Mouse (Mus musculus): ENCODE measurements around the gene Rtl6. TPM values are rescaled to one million over a fixed set of nuclear protein-coding genes. Genes with fewer than 3 reads are reported as not detected.

The Rtl6 gene
- total RNA-seq (2021): 1 to 10 TPM; 3.7 to 4.9 TPM
- long read RNA-seq, experiment 1, full-length matches to known transcripts: 9 of 9 reads
- long read RNA-seq, experiment 1, partial matches to known transcripts: 0 of 9 reads
- long read RNA-seq, experiment 1, other reads (novel, unspliced or antisense): 0 of 9 reads
- long read RNA-seq, experiment 2, full-length matches to known transcripts: 11 of 11 reads
- long read RNA-seq, experiment 2, partial matches to known transcripts: 0 of 11 reads
- long read RNA-seq, experiment 2, other reads (novel, unspliced or antisense): 0 of 11 reads

DNA sequence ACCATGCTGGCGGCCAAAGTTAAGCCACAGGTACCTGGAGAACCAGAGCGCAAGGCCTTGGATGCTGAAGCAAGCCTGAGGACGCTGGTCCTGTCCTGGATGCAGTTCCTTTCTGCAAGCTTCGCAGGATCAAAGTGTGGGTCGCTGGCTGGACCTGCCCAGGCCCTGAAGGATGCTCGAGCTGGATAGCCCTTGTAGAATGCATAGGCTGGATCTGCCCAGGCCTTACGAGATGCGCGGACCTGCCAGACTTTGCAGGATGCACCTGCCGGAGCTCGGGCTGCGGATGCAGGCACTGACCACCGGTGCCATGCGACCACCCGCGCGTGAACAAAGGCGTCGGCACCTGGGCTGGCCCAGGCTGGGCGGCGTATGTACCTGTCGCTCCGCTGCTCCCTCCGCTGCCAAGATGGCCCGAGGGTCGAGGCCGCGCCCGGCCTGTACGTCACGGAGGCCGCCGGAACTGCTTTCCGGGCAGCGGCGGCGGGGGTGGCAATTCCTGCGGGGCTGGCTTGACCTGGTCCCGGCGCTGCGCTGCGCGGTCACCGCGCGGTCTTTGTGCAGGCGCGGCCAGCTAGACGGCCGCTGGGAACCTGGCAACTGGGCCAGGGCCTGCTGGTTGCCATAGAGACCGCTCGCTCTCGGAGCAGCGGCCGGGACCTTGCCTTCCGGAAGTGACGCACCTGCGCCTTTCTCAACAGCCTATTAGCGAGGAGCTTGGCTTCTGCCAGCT is at the start of gene Rtl6:
Gene Rtl6, minus strand, starts transcription at position 635 of the 733 bp plus-strand sequence.
- DNase-seq: peak; percentile 91
- intact Hi-C loops (cut with DNase I; ENCODE audit: low total_unique reads): no loop called here

DNA sequence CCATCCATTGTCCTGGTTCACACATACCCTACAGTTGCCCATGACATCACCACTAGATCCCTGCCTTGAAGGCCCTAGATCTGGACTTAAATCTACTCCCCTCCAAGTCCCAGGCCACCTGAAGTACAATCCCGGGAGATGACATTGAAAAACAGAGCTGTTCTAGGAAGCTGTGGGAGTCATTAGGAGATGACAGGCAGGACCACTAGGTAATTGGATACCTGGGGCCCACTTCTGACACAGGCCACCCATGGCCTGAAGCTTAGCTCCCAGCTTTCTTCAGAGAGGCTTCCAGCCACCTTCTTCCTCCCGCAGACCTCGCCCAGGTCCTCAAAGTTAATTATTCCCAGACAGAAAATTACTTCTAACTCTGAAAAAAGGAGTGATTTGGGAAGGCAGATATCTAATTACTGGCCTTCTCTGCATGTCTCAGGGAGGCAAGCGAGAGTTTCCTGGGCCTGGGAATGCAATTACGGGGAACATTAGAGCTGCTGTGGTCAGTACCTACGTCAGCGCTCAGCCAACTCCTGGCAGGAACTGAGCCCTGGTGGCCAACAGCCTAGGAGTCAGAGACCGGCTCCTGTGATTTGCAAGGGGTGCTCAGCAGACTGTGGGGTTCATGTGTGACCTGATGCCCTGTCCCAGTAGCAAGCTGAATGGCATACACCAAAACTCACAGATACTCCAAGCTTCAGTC is 45.8 kb upstream of the Rtl6 start:
- intact Hi-C loops (cut with DNase I; ENCODE audit: low total_unique reads): loop anchor here (10.0 kb wide), 1 partner anchor 59 kb away; no protein-coding TSS in a partner anchor
- no peak for DNase-seq

DNA sequence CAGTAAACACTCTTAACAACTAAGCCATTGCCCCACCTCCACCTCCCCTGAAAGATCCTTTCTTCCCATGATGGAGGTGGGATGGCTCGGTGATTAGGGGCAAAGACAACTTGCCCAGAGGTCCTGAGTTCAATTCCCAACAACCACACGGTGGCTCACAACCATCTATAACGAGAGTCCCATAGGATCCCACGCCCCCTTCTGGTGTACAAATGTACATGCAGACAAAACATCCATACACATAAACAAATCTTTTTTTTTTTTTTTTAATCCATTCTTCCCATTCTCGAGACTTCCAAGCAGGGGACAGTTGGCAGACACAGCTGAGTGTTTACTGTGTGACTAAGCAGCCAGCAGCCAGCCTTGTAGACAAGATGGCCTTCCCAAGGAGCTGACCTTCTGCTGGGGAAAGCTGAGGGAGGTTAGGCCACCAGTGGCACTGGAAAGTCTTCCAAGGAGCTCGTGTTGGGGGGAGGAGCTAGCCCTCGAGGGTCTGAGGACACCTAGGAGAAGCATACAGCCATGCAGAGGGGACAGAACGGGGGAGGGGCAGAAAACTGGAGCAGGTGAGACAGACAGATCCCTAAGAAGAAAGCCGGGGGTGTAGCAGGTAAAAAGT is 43.5 kb upstream of the Rtl6 start:
- intact Hi-C loops (cut with DNase I; ENCODE audit: low total_unique reads): loop anchor here (10.0 kb wide), 1 partner anchor 56 kb away; no protein-coding TSS in a partner anchor
- DNase-seq: no peak

DNA sequence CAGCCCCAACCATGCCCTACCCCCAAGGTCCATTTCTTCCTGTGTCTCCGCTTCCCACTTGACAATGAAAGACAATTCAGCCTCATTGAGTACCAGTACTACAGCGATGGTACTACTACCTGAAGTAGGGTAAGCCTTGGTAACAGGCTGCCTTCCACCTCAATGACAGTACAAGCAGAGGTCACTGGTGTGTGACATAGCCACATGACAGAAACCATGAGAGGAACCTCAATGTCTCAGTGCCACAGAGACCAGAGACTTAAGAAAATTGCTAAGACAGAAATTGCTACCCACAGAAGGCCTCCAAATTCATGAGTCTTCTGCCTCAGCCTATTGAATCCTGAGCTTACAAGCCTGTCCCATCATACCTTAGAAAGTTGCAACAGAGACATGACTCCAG is 41.3 kb upstream of the Rtl6 start:
- DNase-seq: no peak
- intact Hi-C loops (cut with DNase I; ENCODE audit: low total_unique reads): no loop called here

DNA sequence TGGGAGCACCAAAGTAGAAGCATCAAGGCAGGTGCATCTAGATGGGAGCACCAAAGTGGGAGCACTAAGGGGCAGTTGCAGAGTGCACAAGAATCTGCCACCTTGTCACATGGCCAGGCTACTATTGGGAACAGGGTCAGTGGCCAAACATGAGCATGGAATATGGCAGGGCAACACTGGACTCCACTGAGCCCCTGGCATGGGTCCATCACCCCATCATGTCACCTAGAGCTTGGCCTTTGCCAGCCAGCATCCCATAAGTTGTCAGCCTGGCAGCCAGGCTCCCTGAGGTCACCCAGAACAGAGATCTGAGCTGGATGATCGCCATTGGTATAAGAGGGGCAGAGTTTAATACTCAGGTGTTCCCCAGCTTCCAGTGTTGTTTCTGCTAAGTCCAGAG is 40.2 kb upstream of the Rtl6 start:
- intact Hi-C loops (cut with DNase I; ENCODE audit: low total_unique reads): no loop called here
- DNase-seq: no peak

DNA sequence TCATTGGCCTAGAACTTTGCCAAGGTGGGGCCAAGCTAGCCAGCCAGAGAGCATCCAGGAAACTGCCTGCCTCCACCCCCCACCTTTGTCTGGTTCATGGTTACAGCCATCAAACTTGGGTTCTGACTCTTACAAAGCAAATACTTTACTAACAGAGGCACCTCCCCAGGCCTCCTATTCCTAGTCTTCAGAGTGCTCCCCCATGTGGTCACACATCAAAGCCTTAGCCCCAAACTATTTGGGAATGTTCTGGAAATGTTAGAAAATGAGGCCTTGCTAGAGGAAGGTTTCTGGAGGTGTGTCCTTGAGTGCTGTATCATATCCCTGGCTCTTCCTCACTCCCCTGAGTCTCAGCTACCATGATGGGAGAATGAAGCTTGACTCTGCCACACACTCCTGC is 39.4 kb upstream of the Rtl6 start:
- no peak for DNase-seq
- intact Hi-C loops (cut with DNase I; ENCODE audit: low total_unique reads): no loop called here

DNA sequence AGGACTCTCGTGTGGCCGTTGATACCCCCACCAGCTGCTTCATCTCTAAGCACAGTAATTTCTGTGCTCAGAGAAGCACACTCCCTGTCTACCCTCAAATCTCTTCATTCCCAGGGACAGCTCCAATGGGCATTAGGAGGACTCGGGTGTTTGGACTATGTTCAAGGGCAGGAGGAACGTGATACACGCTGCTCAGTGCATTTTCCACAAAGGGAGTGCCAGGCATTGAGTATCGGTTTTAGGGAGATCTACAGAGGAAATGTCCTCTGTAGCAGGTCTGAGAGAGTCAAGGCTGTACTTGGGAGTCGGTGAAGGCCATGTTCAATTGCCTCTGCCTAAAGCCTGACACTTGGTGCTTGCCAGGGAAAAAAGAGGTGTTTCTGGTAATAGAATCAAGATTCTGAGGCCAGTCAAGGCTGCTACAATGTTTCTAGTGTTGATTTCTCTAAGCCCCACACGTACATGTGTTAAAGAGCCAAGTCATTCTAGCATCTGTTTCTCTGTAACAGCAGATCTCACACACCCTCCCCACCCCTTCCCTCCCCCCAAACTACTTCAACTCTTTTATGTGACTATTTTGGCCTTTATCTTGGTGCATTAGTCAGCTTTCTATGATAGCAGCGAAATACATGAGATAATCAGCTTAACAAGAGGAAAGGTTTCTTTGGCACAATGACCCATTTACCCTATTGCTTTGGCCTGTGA is 37.8 kb upstream of the Rtl6 start:
- intact Hi-C loops (cut with DNase I; ENCODE audit: low total_unique reads): no loop called here
- DNase-seq: no peak

DNA sequence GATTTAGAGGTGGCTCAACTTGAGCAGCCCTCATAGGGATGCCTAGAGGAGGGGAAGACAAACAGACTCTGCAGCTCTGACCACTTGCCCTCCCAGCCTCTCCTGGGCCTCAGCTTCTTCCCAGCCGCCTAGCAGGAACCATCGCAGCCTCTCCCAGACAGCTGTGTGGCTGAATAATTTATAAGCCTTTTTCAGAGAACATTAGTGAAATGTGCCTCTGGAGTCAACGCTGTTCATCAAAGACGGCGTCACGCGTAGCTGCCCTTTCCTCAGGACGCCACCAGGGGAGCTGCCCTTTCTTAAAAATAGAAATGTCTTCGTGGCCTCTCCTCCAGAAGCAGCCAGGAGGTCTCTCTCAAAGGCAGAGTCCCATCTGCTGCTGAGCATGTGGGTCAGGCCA is 35.9 kb upstream of the Rtl6 start:
- intact Hi-C loops (cut with DNase I; ENCODE audit: low total_unique reads): no loop called here
- DNase-seq: no peak

DNA sequence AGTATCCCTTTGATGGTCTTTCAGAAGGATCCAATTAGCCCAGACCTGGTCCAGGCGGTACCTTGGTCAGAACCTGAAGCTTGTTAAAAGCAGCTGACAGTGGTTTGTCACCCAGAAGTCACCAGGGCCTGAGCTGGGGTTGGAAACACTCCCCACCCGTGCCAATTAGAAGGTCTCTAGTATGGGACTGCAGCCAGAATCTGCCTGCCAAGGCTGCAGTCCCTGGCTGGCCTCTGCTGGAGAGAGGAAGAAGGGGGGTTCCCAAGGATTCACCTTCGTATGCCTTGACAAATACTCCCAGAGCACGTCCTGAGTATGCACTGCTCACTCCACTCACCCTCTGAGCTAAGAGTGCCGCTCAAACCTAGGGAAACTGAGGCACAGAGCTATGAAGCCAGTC is 34.6 kb upstream of the Rtl6 start:
- intact Hi-C loops (cut with DNase I; ENCODE audit: low total_unique reads): no loop called here
- DNase-seq: no peak

DNA sequence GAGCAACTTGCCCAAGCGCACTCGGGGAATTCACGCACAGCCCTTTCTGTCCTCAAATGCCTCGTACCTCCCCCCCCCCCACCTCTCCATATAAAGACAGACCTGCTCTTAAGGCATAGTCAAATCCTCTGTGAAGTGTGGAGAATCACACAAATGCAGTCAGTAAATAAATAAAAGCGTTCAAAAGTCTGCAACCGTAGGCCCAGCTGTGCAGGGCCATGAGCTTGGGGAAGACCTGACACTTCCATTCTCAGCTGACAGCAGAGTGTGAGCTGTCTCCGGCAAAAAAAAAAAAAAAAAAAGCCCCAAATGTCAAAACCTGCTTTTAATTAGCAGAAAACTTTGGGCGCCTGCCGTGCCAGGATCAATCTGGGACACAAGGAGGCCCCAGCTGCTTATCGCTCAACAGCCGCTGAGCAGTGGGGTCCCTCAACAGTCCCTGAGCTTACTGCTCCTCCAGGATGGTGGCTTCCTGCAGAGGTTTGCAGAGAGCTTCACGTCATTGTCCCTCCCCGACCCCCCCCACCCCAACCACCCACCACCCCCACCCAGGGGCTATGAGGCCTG is 34.0 kb upstream of the Rtl6 start:
- intact Hi-C loops (cut with DNase I; ENCODE audit: low total_unique reads): no loop called here
- DNase-seq: no peak

DNA sequence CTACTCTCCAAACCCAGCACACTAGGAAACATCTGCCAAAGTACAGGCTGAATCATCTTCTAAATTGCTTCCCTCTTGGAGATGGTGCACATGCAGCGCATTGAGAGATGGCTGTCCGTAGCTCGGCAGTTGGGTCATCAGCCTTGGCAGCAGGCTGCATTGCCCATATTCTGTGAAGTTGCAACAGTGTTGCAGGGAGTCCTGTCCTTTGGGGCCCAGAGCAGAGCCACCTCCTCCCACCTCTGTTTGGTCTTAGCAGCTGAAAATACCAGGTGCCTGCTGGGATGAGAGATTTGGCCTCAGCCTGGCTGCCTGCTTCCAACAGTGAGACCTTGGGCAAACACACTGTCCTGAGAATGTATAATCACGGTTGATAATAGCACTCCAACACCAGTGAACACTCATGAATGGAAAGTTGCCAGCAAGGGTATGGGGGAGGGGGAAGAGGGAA is 30.8 kb upstream of the Rtl6 start:
- no peak for DNase-seq
- intact Hi-C loops (cut with DNase I; ENCODE audit: low total_unique reads): no loop called here

DNA sequence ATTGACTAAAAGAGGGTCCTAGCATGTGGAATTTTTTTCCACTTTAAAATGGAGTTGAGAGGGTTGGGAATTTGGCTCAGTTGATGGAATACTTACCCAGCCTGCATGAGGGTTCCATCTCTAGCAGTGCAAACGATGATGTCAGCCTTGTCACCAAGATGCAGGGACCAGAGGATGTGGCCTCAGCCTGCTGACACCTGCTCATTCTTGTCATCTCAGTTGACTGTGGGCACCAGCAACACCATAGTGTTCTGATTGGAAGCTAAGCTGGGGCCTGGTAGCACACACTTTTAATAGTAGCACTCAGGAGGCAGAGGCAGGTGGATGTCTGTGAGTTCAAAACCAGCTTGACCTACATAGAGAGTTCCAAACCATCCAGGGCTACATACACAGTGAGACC is 21.0 kb upstream of the Rtl6 start:
- DNase-seq: no peak
- intact Hi-C loops (cut with DNase I; ENCODE audit: low total_unique reads): no loop called here

DNA sequence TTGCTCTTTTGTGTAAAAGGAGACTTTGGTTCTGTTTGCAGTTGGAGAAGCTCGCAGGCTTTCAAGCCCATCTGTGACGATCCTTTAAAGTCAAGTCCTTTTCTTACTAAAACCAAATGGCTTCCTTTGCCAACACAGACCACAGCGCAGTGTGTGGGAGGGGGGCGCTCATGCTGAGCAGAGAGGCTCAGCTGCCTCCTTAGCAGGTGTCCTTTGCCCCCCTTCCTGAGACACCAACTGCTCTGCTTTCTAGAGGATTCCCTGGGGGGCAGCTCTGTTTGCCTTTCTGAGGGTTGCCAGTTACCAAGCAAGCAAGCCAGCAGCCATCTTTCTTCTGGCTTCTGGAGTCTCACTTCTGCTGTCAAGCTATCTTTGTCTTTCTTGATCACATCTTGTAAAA is 19.4 kb upstream of the Rtl6 start:
- DNase-seq: no peak
- intact Hi-C loops (cut with DNase I; ENCODE audit: low total_unique reads): no loop called here

DNA sequence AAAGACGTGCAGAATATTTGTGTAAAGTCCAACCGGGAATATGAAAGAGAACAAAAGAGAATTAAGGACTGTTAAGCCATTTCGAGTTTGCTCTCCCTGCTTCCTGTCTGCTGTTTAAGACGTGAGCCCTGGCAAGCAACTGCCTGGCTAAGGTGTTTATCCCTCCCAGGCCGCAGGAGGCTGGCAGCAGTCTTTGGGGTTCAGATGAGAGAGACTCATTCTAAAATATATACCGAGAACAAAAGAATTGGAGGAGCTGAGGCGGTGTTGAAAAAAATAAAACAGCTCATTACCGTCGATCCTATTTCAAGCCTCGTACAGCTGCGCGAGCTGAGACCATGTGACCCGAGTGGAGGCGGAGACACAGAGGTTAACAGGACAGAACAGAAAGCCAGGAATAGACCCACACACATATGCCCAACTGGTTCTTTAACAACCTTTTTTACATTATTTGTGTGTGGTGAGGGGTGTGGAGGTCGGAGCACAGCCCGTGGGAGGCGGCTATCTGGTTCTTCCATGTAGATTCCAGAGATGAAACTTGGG is 9.0 kb upstream of the Rtl6 start:
- intact Hi-C loops (cut with DNase I; ENCODE audit: low total_unique reads): no loop called here
- no peak for DNase-seq

DNA sequence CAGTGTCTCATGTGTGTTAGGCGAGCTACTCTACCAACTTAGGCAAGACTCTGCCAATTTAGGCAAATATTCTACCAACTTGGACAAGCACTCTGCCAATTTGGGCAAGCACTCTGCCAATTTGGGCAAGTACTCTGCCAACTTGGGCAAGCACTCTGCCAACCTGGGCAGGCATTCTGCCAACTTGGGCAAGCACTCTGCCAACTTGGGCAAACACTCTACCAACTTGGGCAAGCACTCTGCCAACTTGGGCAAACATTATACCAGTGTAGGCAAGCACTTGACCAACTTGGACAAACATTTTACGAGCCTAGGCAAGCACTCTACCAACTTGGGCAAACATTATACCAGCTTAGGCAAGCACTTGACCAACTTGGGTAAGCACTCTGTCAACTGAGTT is 3.9 kb upstream of the Rtl6 start:
- no peak for DNase-seq
- intact Hi-C loops (cut with DNase I; ENCODE audit: low total_unique reads): no loop called here

DNA sequence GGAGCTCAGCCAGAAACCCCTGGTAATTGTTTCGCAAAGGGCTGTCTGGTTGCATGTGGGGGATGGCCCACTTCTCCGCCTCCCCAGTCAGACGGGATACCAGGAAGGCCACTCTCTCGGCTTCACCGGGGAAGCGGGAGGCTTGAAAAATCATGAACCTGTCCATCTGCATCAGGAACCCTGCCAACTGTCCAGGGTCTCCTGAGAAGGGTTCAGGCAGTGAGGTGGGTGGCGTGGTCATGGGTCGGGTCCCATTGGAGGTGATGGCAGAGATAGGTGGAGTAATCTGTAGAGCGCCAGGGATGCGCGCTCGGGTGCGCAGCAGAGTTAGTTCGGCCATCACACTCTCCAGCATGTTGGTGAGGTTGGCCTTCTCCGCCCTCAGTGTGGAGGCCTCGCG is 949 bp downstream of the Rtl6 start:
- intact Hi-C loops (cut with DNase I; ENCODE audit: low total_unique reads): no loop called here
- DNase-seq: no peak

DNA sequence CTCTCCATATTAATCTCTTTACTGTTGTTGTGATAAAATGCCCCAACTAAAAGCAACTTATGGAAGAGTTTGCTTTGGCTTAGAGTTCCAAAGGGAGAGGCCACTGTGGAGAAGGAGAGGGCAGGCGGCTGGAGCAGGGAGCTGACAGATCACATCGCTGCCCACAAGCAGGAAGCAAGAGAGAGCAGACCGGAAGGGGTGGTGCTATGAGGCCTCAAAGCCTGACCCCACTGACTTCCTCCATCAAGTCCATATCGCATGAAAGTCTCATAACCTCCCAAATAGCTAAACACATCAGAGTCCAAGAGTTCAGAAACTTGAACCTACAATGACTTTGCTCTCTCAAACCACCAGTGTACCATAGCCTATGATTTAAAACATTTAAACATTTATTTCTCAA is 6.6 kb downstream of the Rtl6 start:
- intact Hi-C loops (cut with DNase I; ENCODE audit: low total_unique reads): no loop called here
- no peak for DNase-seq

DNA sequence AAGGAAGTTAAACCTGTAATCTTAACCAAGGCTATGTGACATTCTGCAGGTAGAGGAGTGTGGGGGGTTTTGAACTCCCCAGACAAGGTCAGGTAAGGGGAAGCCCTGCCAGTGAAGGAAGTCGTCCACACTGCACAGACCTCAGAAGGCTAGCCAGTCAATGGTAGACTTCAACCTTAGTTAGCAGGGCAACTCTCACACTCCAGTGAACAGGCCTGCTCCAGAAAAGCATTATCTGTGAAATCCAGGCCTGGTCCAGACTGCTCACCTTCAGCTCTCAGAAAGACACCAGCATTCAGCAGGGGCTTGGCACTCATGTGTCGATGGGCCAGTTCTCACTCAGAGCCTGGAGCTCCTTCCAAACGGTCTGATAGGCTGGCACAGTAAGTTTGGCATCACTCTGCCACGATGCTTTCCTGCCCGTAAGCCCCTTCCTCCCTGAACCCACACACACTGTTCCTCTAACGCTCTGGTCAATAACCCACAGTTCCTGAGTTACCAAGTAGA is 8.3 kb downstream of the Rtl6 start:
- no peak for DNase-seq
- intact Hi-C loops (cut with DNase I; ENCODE audit: low total_unique reads): loop anchor here (10.0 kb wide), 1 partner anchor 55 kb away; no protein-coding TSS in a partner anchor

DNA sequence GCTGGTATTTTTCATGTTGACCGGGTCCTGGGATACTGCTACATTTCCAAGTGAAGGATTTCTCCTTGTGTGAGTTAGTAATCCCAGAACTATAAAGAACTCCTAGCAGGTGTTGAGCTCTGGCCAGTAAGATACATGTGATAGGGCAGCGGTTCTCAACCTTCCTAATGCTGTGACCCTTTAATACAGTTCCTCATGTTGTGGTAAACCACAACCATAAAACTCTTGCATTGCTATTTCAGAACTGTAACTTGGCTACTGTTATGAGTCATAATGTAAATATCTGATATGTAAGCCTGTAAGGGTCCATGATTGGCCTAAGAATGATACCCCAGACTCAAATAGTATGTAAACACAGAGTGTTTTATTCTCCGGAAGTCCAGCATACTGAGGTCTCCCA is 11.6 kb downstream of the Rtl6 start:
- no peak for DNase-seq
- intact Hi-C loops (cut with DNase I; ENCODE audit: low total_unique reads): loop anchor here (10.0 kb wide), 1 partner anchor 59 kb away; no protein-coding TSS in a partner anchor
